Mouse (Mus musculus): ENCODE data around the gene Pla2g16. TPM values are rescaled to one million over a fixed set of nuclear protein-coding genes. Genes with fewer than 3 reads are reported as not detected.
A peak's percentile ranks its signal among the peaks of the same experiment; 100 is the strongest.

Gene Pla2g16
- 100 to 1,000 TPM; 118 to 137 TPM for total RNA-seq (2021)

DNA sequence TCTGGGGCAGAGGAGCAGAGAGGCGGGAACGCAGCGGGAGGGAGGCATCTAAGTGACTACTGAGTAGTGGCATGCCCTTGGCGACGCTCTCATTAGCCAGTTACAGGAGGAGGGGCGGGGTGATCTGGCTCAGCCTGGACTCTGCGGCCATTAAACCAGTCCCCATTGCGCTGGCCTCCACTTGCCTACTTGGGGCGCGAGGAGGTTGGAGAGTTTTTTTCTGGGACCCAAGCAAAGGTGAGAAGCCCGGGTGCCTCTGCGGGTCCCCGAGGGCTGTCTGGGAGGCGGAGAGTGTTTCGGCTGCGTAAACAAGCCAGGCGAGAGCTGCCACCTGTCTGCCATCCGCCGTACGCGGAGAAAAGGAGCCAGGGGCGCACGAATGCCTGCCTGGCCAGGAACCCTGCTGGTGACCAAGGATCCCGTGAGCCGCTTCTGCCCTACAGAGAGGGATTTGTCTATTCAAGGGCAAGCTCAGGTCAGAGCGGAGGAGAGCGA lies at the start of gene Pla2g16:
Pla2g16 (plus strand) TSS at position 132 of the 495 bp plus-strand sequence.
- intact Hi-C loops (cut with DNase I), result loop anchor here (2.0 kb wide), 2 partner anchors 27 kb away; no protein-coding TSS in a partner anchor

DNA sequence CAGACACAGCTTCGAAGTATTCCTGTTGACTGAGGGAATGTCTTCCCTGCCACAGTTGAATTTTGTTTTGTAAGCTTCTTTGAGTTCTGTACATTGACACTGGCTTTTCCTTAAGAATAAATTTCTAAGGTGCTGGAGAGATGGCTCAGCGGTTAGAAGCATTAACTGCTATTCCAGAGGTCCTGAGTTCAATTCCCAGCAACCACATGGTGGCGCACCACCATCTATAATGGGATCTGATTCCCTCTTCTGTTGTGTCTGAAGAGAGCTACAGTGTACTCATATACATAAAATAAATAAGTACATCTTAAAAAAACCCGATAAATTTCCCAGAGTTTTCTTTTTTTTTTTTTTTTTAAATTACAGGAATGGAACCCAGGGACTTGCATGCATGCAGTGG lies 49.2 kb upstream of the Pla2g16 start:
- DNase-seq, result peak in 1 of 2 experiments; percentile 11
- intact Hi-C loops (cut with DNase I), result no loop called here

More for the DNA sequence above, at the start of gene Pla2g16:
- peak; percentile 72 to 79 for DNase-seq

DNA sequence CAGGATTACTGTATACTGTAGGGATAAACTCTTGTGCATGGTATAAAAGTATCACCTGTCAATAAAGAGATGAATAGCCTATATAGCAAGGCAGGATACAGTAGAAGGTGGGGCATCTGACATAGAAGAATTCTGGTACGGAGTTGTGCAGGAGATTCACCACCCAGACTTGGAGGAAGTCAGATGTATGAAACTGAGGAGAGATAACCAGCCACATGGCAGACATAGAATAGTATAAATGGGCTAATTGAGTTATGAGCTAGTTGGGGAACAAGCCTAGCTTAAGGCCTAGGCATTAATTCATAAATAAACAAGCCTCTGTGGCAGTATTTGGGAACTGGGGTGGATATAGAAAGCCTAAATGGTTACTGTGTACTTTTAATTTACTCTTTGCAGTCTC lies 40.8 kb upstream of the Pla2g16 start:
- intact Hi-C loops (cut with DNase I), result no loop called here
- no peak for DNase-seq

DNA sequence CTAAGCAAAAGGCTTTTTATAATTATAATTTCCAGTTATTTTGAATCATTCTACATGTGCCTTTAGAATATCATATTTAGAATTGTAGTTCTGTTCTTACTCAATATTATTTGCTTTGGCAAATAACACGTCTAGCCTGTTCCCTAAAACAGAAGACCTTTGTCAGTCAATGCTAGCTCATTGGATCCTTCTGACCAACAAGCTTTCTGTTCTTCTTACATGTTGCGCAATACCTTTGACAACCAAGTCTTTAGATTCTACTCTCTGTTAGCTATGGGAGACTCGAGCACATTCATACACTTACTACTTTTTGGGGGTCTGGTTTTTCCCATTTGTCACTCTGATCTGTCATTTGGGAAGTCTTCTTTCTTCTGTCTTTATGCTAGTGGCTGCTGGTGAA lies 35.6 kb upstream of the Pla2g16 start:
- DNase-seq, result no peak
- intact Hi-C loops (cut with DNase I), result loop anchor here (2.0 kb wide), 1 partner anchor 81 kb away; no protein-coding TSS in a partner anchor

DNA sequence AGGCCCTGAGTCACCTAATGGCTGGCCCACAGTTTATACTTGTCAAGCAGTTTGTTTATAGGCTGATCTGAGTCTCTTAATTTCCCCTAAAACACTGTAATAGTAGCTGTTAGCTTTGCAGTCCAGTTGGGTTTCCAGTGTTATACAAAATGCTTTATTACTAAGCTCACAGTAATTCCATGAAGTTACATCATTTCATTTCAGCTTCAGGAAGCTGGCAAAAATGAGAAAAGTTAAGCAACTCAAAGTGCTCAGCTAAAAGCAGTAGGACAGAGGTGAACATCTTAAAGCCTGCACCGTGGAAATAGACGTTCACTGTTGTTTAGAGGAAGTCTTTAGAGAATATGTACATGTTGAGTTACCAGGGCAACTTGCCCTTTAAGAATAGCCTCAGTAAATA lies 34.4 kb upstream of the Pla2g16 start:
- intact Hi-C loops (cut with DNase I), result loop anchor here (2.0 kb wide), 1 partner anchor 82 kb away; no protein-coding TSS in a partner anchor
- no peak for DNase-seq

DNA sequence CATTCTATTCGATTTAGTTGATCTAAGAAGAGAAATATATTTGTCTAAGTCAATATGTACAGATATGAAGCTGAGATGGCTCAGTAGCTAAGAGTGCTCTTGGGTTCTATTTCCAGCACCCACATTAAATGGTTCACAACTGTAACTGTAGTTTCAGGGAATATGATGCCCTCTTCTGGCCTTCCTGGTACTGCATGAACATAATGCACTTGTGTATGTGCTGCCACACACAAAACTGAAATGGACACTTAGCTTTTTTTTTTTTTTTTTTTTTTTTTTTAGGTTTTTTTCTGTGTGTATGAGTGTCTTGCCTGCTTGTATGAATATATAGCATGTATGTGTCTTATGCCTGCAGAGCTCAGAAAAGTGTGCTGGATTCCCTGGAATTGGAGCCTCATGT lies 34.0 kb upstream of the Pla2g16 start:
- intact Hi-C loops (cut with DNase I), result loop anchor here (2.0 kb wide), 1 partner anchor 82 kb away; no protein-coding TSS in a partner anchor
- DNase-seq, result peak in 1 of 2 experiments; percentile 18

DNA sequence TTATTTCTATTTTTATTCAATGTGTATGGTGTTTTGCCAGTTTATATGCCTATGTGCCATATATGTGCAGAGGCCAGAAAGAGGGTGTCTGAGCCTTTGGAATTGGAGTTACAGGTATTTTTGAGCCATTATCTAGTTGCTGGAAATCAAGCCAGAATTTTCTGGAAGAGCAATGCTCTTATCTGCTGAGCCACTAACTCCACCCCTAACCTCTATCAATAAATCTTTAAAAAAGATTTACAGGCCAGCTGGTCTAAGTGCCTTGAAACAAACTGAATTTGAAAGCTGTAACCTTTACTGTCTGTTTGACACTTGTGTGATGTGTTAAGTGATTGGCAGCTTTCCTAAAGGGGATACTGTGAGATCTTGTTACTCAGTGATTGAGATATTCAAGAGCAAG lies 33.5 kb upstream of the Pla2g16 start:
- intact Hi-C loops (cut with DNase I), result loop anchor here (2.0 kb wide), 1 partner anchor 83 kb away; no protein-coding TSS in a partner anchor
- no peak for DNase-seq

DNA sequence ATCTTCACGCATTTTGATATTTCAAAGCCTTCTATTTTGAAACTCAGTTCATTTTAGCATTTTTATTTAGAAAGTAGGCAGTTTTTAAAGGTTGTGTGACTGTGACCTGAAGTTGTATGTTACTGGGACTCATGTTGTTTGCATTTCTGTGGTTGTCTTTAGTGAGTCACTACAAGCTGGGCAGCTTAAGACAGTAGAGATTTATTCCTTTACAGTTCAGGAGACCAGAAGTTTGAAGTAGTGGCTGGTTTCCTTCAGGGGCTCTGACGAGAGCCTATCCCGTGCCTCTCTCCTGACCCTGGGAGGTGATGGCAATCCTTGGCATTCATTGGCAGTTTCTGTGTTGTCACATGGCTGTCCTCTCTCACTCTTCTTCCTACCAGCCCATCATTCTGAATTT lies 32.4 kb upstream of the Pla2g16 start:
- DNase-seq, result no peak
- intact Hi-C loops (cut with DNase I), result no loop called here

DNA sequence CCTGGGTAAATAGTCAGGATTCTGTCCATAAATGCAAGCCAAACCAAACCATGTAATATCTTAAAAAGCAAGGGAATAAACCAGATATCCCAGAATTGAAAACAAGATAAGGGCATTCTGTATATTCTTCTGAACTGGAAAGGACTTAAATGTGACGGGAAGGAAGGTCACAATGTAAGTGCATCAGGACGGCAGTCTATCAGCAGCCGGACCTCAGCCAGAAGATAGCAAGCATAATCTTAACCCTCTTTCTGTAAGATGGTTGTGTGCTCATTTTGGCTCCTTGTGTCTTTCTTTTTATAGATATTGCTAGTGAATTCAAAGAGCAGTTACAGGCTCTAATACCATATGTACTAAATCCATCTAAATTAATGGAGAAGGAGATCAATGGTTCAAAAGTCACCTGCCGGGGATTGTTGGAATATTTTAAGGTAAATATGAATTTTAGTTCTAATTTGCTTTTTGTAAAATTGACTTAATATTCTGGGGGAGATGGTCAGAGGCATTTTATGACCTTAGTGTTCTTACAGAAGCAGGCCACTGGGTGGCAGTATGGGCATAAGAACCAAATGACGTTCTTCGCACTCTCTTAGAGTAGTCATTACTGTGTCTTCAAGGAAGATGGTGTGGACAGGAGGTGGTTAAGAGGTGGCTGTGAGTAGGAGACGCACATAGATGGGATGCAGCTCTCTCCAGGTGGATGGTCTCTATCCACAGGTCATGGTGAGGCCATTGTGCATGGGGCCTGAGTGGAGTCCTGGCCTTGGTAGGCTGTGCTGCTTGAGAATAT lies 28.4 kb upstream of the Pla2g16 start:
- intact Hi-C loops (cut with DNase I), result loop anchor here (1.0 kb wide), 2 partner anchors 66 to 88 kb away; no protein-coding TSS in a partner anchor

DNA sequence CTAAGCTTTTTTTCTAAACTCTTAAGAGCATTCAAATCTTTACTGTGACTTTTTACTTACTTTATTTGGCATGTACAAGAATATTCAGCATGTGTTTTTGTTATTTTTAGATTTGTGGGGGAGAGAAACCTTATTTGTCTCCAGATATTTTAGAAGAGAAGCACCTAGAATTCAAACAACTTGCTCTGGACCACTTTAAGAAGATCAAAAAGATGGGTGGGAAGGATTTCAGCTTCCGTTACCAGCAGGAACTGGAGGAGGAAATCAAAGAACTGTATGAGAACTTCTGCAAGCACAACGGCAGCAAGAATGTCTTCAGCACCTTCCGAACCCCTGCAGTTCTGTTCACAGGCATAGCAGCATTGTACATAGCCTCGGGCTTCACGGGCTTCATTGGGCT lies 25.4 kb upstream of the Pla2g16 start:
- DNase-seq, result no peak
- intact Hi-C loops (cut with DNase I), result loop anchor here (2.0 kb wide), 1 partner anchor 25 kb away; the partner anchor contains the start of gene Pla2g16

More for the DNA sequence above, 28.4 kb upstream of the Pla2g16 start:
- DNase-seq, result peak; percentile 59 to 71

DNA sequence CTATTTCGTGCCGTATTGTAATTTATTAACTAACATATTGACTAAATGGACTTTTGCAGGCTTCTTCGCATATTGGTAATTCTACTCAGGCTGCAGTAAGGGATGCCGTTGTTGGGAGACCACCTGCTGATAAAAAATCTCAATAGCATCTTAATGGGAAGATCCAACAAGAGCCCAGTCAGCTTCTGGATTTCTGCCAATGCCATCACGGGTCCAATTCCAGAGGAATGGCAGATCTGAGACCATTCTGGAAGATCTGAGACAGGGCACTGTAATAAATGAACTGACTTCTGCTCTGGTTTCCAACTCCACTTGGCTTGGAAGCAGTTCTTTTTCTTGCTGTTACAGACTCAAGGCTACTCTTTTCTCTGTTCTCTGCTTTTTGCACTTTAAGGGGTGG lies 23.4 kb upstream of the Pla2g16 start:
- intact Hi-C loops (cut with DNase I), result no loop called here
- no peak for DNase-seq

DNA sequence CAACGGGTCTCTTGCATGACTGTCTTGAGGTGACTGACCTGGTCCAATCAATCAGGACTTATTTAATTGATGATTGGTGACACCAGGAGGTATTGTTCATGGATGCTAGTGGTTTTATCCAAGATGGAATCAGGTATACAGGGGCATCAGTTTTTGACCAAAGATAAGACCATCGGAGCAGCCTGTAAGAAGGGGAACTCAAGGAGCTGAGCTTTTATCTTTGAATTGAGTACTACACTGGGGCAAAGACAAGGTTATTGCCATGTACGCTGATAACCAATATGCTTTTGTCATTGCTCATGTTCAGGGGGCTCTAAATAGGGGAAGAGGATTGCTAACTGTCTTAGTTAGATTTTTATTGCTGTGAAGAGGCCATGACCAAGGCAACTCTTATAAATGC lies 8.3 kb upstream of the Pla2g16 start:
- intact Hi-C loops (cut with DNase I), result no loop called here
- no peak for DNase-seq

DNA sequence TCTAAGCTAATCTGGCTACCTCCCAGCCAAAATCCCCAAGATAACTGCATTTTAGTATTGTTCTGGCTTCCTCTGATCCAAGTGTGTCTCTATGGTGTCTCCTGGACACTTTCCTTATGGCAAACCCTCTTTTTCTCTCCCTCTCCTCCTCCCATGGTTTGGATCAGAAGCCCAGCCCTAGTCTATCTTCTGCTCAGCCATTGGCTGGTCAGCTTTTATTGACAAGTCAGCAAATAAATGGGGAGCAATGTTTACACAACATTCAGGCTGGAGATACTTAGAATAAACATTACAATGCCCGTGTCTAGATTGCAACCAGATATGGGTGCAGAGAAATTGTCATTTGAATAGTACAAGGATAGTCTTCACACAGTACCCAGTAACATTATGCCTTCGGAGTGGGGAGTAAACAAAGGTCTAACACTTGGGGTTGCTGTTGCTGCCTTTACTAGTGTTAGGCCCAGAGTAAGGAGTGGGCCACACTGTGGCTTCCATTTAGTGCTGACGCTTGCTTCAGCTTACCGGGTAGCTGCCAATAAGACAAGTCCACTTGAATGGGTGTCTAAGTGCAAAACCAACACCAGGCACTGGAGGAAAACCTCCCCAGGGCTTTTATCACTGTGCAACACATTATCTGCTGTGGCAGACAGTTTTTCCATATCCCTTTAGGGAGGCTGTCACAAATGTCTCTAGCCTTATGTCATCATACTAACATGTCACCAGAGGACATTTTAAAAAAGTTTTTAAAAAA lies 5.5 kb upstream of the Pla2g16 start:
- intact Hi-C loops (cut with DNase I), result no loop called here
- no peak for DNase-seq

DNA sequence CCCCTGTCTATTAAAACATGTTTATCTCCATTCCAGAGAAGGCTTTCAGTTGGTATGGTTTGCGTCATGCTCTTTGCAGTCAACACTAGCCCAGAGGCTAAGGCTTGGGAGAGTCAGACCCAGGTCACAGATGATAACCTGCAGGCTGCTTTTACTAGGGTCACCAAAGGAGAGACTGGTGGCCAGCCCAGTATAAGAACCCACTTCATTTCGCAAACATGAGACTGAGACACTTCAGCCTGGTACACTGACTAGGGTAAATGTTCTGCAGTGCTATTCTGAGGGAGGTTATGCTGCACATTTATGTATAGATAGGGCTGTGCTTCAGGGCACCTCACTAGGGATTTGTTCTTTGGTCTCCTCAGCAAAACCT lies 5.0 kb upstream of the Pla2g16 start:
- intact Hi-C loops (cut with DNase I), result no loop called here
- DNase-seq, result no peak

DNA sequence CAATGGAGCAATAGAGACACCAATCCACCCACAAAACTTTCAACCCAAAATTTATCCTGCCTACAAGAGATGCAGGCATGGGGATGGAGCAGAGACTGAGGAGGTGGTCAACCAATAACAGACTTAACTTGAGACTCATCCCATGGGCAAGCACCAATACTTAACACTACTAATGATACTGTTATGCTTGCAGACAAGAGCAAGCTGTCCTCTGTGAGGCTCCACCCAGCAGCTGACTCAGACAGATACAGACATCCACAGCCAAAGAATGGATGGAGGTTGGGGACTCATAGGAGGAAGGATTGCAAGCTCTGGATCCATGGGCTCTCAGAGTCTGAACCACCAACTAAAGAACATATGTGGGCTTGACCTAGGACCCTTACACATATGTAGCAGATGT lies 3.8 kb upstream of the Pla2g16 start:
- intact Hi-C loops (cut with DNase I), result no loop called here

DNA sequence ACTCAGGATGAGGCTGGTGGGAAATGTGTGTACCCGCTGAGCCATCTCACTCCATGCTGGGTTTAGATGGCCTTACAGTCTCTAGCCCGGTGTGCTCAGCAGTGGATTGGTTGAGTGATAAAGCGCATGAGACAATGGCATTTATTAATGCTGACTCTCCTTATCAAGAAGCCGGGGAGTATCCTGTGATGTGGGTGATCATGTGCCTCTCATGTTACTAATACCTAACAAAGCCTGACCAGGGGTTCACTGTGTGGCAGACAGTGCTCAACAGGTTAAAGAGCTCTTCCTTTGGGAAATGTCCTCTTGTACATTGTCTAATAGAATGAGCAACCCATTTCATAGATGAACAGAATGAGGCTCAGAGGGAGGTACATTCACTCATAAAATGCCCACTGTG lies 2.4 kb upstream of the Pla2g16 start:
- intact Hi-C loops (cut with DNase I), result no loop called here
- DNase-seq, result no peak

More for the DNA sequence above, 3.8 kb upstream of the Pla2g16 start:
- DNase-seq, result no peak

DNA sequence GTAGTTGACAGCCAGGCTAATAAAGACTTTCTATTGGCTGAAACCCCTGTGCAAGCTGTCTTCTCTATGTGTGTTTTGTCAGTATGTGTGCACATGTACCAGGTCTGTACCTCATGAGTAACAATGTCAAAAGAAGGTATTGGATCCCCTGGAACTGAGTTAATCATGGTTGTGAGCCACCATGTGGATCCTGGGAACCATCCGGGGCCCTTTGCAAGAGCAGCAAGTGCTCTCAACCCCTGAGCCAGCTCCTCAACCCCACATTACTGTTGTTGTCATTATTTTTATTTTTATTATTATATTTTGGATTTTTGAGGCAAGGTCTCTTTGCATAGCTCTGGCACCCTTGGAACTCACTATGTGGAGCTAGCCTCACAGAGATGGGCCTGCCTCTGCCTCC lies 618 bp upstream of the Pla2g16 start:
- intact Hi-C loops (cut with DNase I), result loop anchor here (2.0 kb wide), 2 partner anchors 26 to 28 kb away; no protein-coding TSS in a partner anchor

DNA sequence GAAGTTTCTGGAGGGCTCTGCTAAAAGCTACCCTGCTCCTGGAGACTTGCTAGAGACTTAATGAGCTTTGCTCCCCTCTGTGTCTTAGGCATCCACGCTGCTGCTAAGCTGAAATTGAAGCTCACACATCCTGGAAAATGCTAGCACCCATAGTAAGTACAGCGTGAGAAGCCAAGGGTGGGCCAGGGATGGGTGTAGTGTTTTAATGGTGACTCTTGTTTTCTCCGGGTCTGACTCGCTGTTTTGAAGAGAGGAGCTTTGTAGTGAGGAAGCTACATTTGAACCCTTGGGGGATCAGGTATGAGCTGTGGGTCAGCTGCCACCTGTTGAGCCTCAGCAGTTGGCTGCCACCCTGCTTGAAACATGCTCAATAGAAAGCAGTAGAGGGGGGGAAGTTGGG lies 585 bp downstream of the Pla2g16 start:
- intact Hi-C loops (cut with DNase I), result loop anchor here (2.0 kb wide), 3 partner anchors 27 to 37 kb away; no protein-coding TSS in a partner anchor
- DNase-seq, result peak in 1 of 2 experiments; percentile 27

More for the DNA sequence above, 618 bp upstream of the Pla2g16 start:
- no peak for DNase-seq

DNA sequence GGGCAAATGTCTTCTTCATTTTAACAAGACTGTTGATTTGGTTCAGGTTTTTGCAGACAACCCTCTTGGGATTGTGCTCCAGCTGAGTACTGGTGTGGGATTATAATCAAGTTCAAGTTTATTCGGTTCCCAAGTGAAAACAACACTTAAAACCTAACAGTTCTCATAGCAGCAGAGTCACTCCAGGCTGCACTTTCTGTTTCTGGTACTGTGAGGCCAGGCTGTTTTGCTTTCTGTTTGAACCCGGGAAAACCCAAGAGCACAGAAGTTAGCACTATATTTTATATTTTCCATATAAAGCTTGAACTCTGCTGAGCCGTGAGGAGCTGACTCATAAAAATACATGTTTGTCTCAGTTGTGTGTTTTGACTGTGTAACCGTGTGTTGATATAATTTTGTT lies 1.4 kb downstream of the Pla2g16 start:
- intact Hi-C loops (cut with DNase I), result loop anchor here (2.0 kb wide), 1 partner anchor 36 kb away; no protein-coding TSS in a partner anchor
- DNase-seq, result no peak

DNA sequence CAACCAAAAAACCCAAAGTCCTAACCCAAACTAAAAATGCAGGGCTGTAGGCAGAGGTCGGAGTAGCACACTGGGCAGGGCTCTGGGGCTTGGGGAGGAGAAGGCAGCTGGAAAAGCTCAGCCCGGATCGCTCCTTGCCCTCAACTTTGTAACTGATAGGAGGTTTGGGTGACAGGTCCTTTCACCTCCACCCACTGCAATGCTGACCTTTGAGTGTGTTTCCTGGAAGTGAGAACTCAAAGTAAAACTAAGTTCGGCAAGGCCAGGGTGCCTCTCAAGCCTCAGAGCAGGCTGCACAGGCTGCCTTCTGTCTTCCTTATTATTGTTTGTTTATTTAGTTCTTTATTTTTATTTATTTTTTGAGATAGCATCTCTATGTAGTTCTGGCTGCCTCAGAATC lies 2.7 kb downstream of the Pla2g16 start:
- intact Hi-C loops (cut with DNase I), result loop anchor here (2.0 kb wide), 1 partner anchor 35 kb away; no protein-coding TSS in a partner anchor
- no peak for DNase-seq

DNA sequence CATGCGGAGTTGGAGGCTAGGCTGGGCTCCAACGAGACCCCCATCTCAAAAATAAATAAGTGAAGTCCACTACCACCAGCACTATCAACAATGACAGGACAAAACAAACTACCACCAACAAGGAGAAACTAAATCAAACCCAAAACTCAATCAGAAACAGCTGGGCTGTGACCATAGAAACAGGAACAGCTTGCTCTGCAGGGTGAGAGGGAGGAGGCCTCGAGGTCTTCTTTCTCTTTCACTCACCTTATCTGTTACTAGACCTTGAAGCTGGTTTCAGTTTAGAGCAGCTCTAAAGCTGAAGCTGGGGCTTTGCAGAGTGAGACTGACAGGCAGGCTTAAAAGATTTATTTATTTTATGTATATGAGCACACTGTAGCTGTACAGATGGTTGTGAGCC lies 4.2 kb downstream of the Pla2g16 start:
- intact Hi-C loops (cut with DNase I), result no loop called here
- DNase-seq, result no peak

All from heart, postnatal 36 days (tissue).